Mouse (Mus musculus) stomach, postnatal 0 days (tissue): ENCODE data around the gene Grem2. TPM values are rescaled to one million over a fixed set of nuclear protein-coding genes. Genes with fewer than 3 reads are reported as not detected.

ENCODE experiments used
- ATAC-seq: fragments of 200-750 bp; cut with Nextera tagmentation; 2 replicates; pipeline ENCODE4 v1.8.0; 2017; ENCODE audit not compliant: low FRiP score, low TSS enrichment
- DNase-seq: peaks from one replicate; pipeline ENCODE4 v3.0.0-alpha.2; 2016; ENCODE audit warnings: low spot score
- H3K27ac ChIP-seq: fragments of 300-500 bp; sonication (generic); replicated peaks from 2 replicates; pipeline ENCODE4 v1.5.1; 2014; ENCODE audit warnings: mild to moderate bottlenecking, control low read depth
- H3K27me3 ChIP-seq: fragments of 300-500 bp; sonication (generic); 2 replicates; pipeline ENCODE4 v1.6.1; 2014; ENCODE audit warnings: low read length; ENCODE audit not compliant: control insufficient read depth, insufficient read depth
- H3K36me3 ChIP-seq: fragments of 300-500 bp; sonication (generic); 2 replicates; pipeline ENCODE4 v1.6.1; 2014; ENCODE audit warnings: low read length, mixed read lengths; ENCODE audit not compliant: control insufficient read depth, insufficient read depth
- H3K4me1 ChIP-seq: fragments of 300-500 bp; sonication (generic); replicated peaks from 2 replicates; pipeline ENCODE4 v1.6.1; 2014; ENCODE audit warnings: antibody characterized with exemption; ENCODE audit not compliant: control insufficient read depth, insufficient read depth
- H3K4me2 ChIP-seq: fragments of 300-500 bp; sonication (generic); replicated peaks from 2 replicates; pipeline ENCODE4 v1.6.1; 2014; ENCODE audit warnings: low read depth, mild to moderate bottlenecking, control low read depth, moderate library complexity
- H3K4me3 ChIP-seq: fragments of 300-500 bp; sonication (generic); 2 replicates; pipeline ENCODE4 v1.5.1; 2014; ENCODE audit warnings: low read depth, low read length, control low read depth
- H3K9ac ChIP-seq: fragments of 300-500 bp; sonication (generic); 2 replicates; pipeline ENCODE4 v1.6.1; 2014; ENCODE audit warnings: mild to moderate bottlenecking, low read length, control low read depth, mixed read lengths
- H3K9me3 ChIP-seq: fragments of 300-500 bp; sonication (generic); 2 replicates; pipeline ENCODE4 v1.6.1; 2016; ENCODE audit warnings: low read length; ENCODE audit not compliant: control insufficient read depth
- CTCF ChIP-seq: IDR thresholded peaks from 2 replicates; pipeline ENCODE4 v1.5.1; 2016; ENCODE audit warnings: antibody characterized with exemption, low read depth, mild to moderate bottlenecking, moderate library complexity
- EP300 ChIP-seq: optimal IDR thresholded peaks from 2 replicates; pipeline ENCODE3; 2016; ENCODE audit warnings: antibody characterized with exemption
- WGBS: fragments of 180-500 bp; shearing (Covaris S2); extraction: QIAGEN DNeasy Blood & Tissue Kit; methylation state at CpG from one replicate; pipeline ENCODE4 v1.1.7; 2014; 5-methylcytosine and 5-hydroxymethylcytosine counted together
- polyA plus RNA-seq: library from polyadenylated mRNA; unstranded; fragments of >200 nt; fragmentation: Nextera tagmentation; extraction: Ambion mirVana; gene quantifications from 2 replicates; pipeline ENCODE4 v1.2.1, GENCODE M21; 2015

Gene Grem2
- polyA plus RNA-seq, 1 experiment from 2014 or later, result 5.4 TPM

GRCm38 (mm10) chr1:174888684-174889405 is 32.8 kb downstream of the Grem2 start:
- no peaks in the 10 kb centered on the region for H3K36me3 ChIP-seq
- H3K4me1 ChIP-seq, result no peaks in the 10 kb centered on the region
- TF ChIP-seq EP300 (no peak), CTCF (no peak)
- DNase-seq, result no peak
- H3K27ac ChIP-seq, result 0 out of 2 replicates have a peak overlapping the region, but pooled peaks have one; percentile 2
- 66% methylated on average over 14 of the region's 14 CpGs for WGBS
- no peak overlapping the region for H3K4me3 ChIP-seq
- peak; percentile 38; the same call in 1 of the 2 replicates for ATAC-seq
- no peak overlapping the region for H3K9ac ChIP-seq
- no peaks in the 10 kb centered on the region for H3K9me3 ChIP-seq
- H3K27me3 ChIP-seq, result no peaks in the 10 kb centered on the region
- H3K4me2 ChIP-seq, result no peak overlapping the region

GRCm38 (mm10) chr1:174888073-174888472 is 33.5 kb downstream of the Grem2 start:
- Histone ChIP-seq H3K27me3 (no peaks in the 10 kb centered on the region), H3K9ac (no peak overlapping the region), H3K4me1 (no peaks in the 10 kb centered on the region), H3K9me3 (no peaks in the 10 kb centered on the region), H3K4me2 (no peak overlapping the region), H3K36me3 (no peaks in the 10 kb centered on the region), H3K4me3 (no peak overlapping the region), H3K27ac (no peak overlapping the region)
- TF ChIP-seq EP300, result no peak
- no peak for TF ChIP-seq CTCF
- DNase-seq (no peak), ATAC-seq (no peak)
- 87% methylated on average over 1 of the region's 1 CpGs for WGBS

GRCm38 (mm10) chr1:174882496-174882895 is 39.1 kb downstream of the Grem2 start:
- H3K4me3 ChIP-seq, result no peak overlapping the region
- no peaks in the 10 kb centered on the region for H3K4me1 ChIP-seq
- H3K4me2 ChIP-seq, result no peak overlapping the region
- no peak overlapping the region for H3K9ac ChIP-seq
- H3K36me3 ChIP-seq, result no peaks in the 10 kb centered on the region
- no peak for ATAC-seq
- H3K27me3 ChIP-seq, result no peaks in the 10 kb centered on the region
- TF ChIP-seq CTCF, result no peak
- no peak for TF ChIP-seq EP300
- no peak for DNase-seq
- 87% methylated on average over 1 of the region's 1 CpGs for WGBS
- no peaks in the 10 kb centered on the region for H3K9me3 ChIP-seq
- no peak overlapping the region for H3K27ac ChIP-seq

- Histone ChIP-seq H3K4me1 (no peaks in the 10 kb centered on the region), H3K4me3 (no peak overlapping the region), H3K9me3 (no peaks in the 10 kb centered on the region), H3K27ac (no peak overlapping the region), H3K9ac (no peak overlapping the region), H3K4me2 (no peak overlapping the region), H3K36me3 (no peaks in the 10 kb centered on the region), H3K27me3 (no peaks in the 10 kb centered on the region)
- TF ChIP-seq EP300 (no peak), CTCF (no peak)
- DNase-seq (no peak), ATAC-seq (no peak)
- 56% methylated on average over 4 of the region's 4 CpGs for WGBS
These were observed 46.4 kb downstream of the Grem2 start for GRCm38 (mm10) chr1:174875173-174875572.

GRCm38 (mm10) chr1:174860407-174861118 is 61.1 kb downstream of the Grem2 start:
- Histone ChIP-seq H3K27ac (no peak overlapping the region), H3K9ac (no peak overlapping the region), H3K4me1 (no peaks in the 10 kb centered on the region), H3K4me3 (no peak overlapping the region), H3K9me3 (no peaks in the 10 kb centered on the region), H3K4me2 (no peak overlapping the region), H3K36me3 (no peaks in the 10 kb centered on the region), H3K27me3 (no peaks in the 10 kb centered on the region)
- TF ChIP-seq CTCF, result no peak
- no peak for TF ChIP-seq EP300
- DNase-seq (no peak), ATAC-seq (no peak)
- WGBS, result 69% methylated on average over 10 of the region's 10 CpGs

- Histone ChIP-seq H3K4me1 (no peaks in the 10 kb centered on the region), H3K9ac (no peak overlapping the region), H3K9me3 (no peaks in the 10 kb centered on the region), H3K27me3 (no peaks in the 10 kb centered on the region), H3K4me3 (no peak overlapping the region), H3K4me2 (no peak overlapping the region), H3K27ac (no peak overlapping the region), H3K36me3 (no peaks in the 10 kb centered on the region)
- DNase-seq (no peak), ATAC-seq (no peak)
- TF ChIP-seq CTCF (no peak), EP300 (no peak)
- WGBS, result 34% methylated on average over 2 of the region's 2 CpGs
These were observed 65.4 kb downstream of the Grem2 start for GRCm38 (mm10) chr1:174856188-174856587.
